Mouse (Mus musculus) forebrain, postnatal 0 days (tissue): ENCODE data around the gene Gm7694. TPM values are rescaled to one million over a fixed set of nuclear protein-coding genes. Genes with fewer than 3 reads are reported as not detected.

Experiments used
- ATAC-seq: fragments of 200-750 bp; cut with Nextera tagmentation; 2 replicates; pipeline ENCODE4 v1.8.0; 2017; ENCODE audit warnings: mild to moderate bottlenecking, moderate library complexity
- DNase-seq: peaks from one replicate; pipeline ENCODE4 v3.0.0-alpha.2; 2015
- H3K27ac ChIP-seq: fragments of 300-500 bp; sonication (generic); 2 replicates; pipeline ENCODE4 v1.5.1; 2014; ENCODE audit warnings: low read depth, mild to moderate bottlenecking, antibody characterized with exemption, low read length, moderate library complexity, mixed read lengths
- H3K27me3 ChIP-seq: fragments of 300-500 bp; sonication (generic); 2 replicates; pipeline ENCODE4 v1.6.1; 2014; ENCODE audit warnings: mild to moderate bottlenecking, low read length, mixed read lengths; ENCODE audit not compliant: insufficient read depth
- H3K36me3 ChIP-seq: fragments of 300-500 bp; sonication (generic); 2 replicates; pipeline ENCODE4 v1.6.1; 2014; ENCODE audit warnings: mild to moderate bottlenecking, moderate library complexity; ENCODE audit not compliant: insufficient read depth
- H3K4me1 ChIP-seq: fragments of 300-500 bp; sonication (generic); 2 replicates; pipeline ENCODE4 v1.6.1; 2014; ENCODE audit warnings: antibody characterized with exemption; ENCODE audit not compliant: insufficient read depth
- H3K4me2 ChIP-seq: fragments of 300-500 bp; sonication (generic); 2 replicates; pipeline ENCODE4 v1.6.1; 2014; ENCODE audit warnings: low read depth, mild to moderate bottlenecking, moderate library complexity
- H3K4me3 ChIP-seq: fragments of 300-500 bp; sonication (generic); 2 replicates; pipeline ENCODE4 v1.5.1; 2014; ENCODE audit warnings: low read depth, low read length, mixed read lengths
- H3K9ac ChIP-seq: fragments of 300-500 bp; sonication (generic); 2 replicates; pipeline ENCODE4 v1.6.1; 2014; ENCODE audit warnings: mild to moderate bottlenecking
- H3K9me3 ChIP-seq: fragments of 300-500 bp; sonication (generic); 2 replicates; pipeline ENCODE4 v1.6.1; 2016; ENCODE audit warnings: low read length
- CTCF ChIP-seq: sonication (generic); IDR thresholded peaks from 2 replicates; pipeline ENCODE4 v1.5.1; 2016; ENCODE audit warnings: antibody characterized with exemption, control low read depth, low read depth
- WGBS: fragments of 180-500 bp; shearing (Covaris S2); extraction: QIAGEN DNeasy Blood & Tissue Kit; methylation state at CpG from one replicate; pipeline ENCODE4 v1.1.7; 2014; 5-methylcytosine and 5-hydroxymethylcytosine counted together
- polyA plus RNA-seq: library from polyadenylated mRNA; unstranded; fragments of >200 nt; fragmentation: Nextera tagmentation; extraction: Ambion mirVana; gene quantifications from 2 replicates; pipeline ENCODE4 v1.2.1, GENCODE M21; 2015
- total RNA-seq: library from RNA; depleted of rRNA; stranded (reverse); fragments of >200 nt; gene quantifications from 2 replicates; pipeline ENCODE4 v1.2.3, GENCODE M21; 2014

Gm7694 gene
- total and polyA plus RNA-seq, 2 experiments from 2014 or later: 0.85 to 2.4 TPM

DNA sequence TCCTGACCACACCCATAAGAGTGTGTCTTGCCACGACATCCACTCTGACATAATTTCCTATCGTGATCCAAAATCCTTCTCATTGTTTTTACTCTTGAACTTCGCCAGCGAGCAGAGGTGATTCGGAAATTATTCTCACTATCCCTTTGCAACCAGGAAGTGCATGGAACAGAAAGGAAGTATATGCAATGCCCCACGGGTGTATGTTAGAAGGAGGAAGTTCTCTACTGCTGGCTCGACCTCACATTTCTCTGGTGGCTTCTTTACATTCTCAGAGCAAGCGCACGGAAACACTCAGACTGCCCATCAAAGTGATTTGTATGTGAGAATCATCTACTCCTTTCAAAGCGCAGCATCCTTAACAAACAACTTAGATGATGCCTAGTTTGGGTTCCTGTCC lies 1.1 kb downstream of the Gm7694 start:
- Histone ChIP-seq H3K4me3 (no peak overlapping the region), H3K4me1 (no peaks in the 10 kb centered on the region), H3K4me2 (no peak overlapping the region), H3K9ac (no peak overlapping the region), H3K27ac (no peak overlapping the region), H3K36me3 (no peaks in the 10 kb centered on the region), H3K9me3 (no peaks in the 10 kb centered on the region), H3K27me3 (no peaks in the 10 kb centered on the region)
- ATAC-seq (no peak), DNase-seq (no peak)
- no peak for TF ChIP-seq CTCF
- 93% methylated on average over 10 of the region's 10 CpGs for WGBS

- TF ChIP-seq CTCF: no peak
- Histone ChIP-seq H3K9ac (no peak overlapping the region), H3K9me3 (no peaks in the 10 kb centered on the region), H3K4me2 (no peak overlapping the region), H3K27me3 (no peaks in the 10 kb centered on the region), H3K27ac (no peak overlapping the region), H3K36me3 (no peaks in the 10 kb centered on the region), H3K4me1 (no peaks in the 10 kb centered on the region), H3K4me3 (no peak overlapping the region)
- no peak for ATAC-seq
- DNase-seq: no peak
- 81% methylated on average over 6 of the region's 6 CpGs for WGBS
Measured at GRCm38 (mm10) chr1:170303103-170303502, 3.0 kb downstream of the Gm7694 start.

GRCm38 (mm10) chr1:170302456-170302855 lies 3.7 kb downstream of the Gm7694 start:
- no peak overlapping the region for H3K4me3 ChIP-seq
- 86% methylated on average over 6 of the region's 6 CpGs for WGBS
- no peaks in the 10 kb centered on the region for H3K36me3 ChIP-seq
- no peaks in the 10 kb centered on the region for H3K27me3 ChIP-seq
- ATAC-seq (no peak), DNase-seq (no peak)
- H3K4me2 ChIP-seq: no peak overlapping the region
- H3K27ac ChIP-seq: no peak overlapping the region
- H3K9ac ChIP-seq: no peak overlapping the region
- H3K9me3 ChIP-seq: no peaks in the 10 kb centered on the region
- no peak for TF ChIP-seq CTCF
- H3K4me1 ChIP-seq: no peaks in the 10 kb centered on the region

DNA sequence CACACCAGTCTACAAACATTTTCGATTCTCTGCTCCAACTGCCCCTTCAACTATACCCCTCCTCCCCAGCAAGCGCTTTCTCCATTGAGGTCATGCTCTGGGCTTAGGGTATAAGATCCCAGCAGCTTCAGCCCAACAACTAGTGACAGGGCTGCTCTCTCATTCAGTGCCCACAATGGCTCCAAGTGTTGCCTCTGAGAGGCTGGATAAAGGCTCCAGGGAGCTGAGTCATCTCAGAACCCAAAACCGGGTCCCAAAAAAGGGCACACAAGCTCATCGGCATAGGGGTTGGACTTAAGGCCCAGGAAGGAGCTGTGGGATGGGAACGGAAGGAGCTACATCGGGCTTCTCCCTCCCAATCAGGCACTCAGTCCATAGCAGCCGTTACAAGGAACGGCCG lies 4.4 kb downstream of the Gm7694 start:
- H3K4me3 ChIP-seq: no peak overlapping the region
- H3K36me3 ChIP-seq: no peaks in the 10 kb centered on the region
- H3K27me3 ChIP-seq: no peaks in the 10 kb centered on the region
- H3K4me1 ChIP-seq: no peaks in the 10 kb centered on the region
- ATAC-seq (no peak), DNase-seq (no peak)
- H3K9ac ChIP-seq: no peak overlapping the region
- no peak overlapping the region for H3K27ac ChIP-seq
- no peak overlapping the region for H3K4me2 ChIP-seq
- 93% methylated on average over 9 of the region's 9 CpGs for WGBS
- no peak for TF ChIP-seq CTCF
- no peaks in the 10 kb centered on the region for H3K9me3 ChIP-seq

- Histone ChIP-seq H3K4me1 (no peaks in the 10 kb centered on the region), H3K4me2 (no peak overlapping the region), H3K4me3 (no peak overlapping the region), H3K9ac (no peak overlapping the region), H3K9me3 (no peaks in the 10 kb centered on the region), H3K27me3 (no peaks in the 10 kb centered on the region), H3K27ac (no peak overlapping the region), H3K36me3 (no peaks in the 10 kb centered on the region)
- DNase-seq: no peak
- ATAC-seq: no peak
- TF ChIP-seq CTCF: no peak
- WGBS: 86% methylated on average over 4 of the region's 4 CpGs
Measured at GRCm38 (mm10) chr1:170299496-170299895, 6.6 kb downstream of the Gm7694 start.

GRCm38 (mm10) chr1:170294786-170295570 lies 11.2 kb downstream of the Gm7694 start:
- DNase-seq (no peak), ATAC-seq (no peak)
- TF ChIP-seq CTCF: no peak
- no peak overlapping the region for H3K27ac ChIP-seq
- no peaks in the 10 kb centered on the region for H3K4me1 ChIP-seq
- no peak overlapping the region for H3K9ac ChIP-seq
- no peaks in the 10 kb centered on the region for H3K36me3 ChIP-seq
- H3K4me3 ChIP-seq: no peak overlapping the region
- H3K4me2 ChIP-seq: no peak overlapping the region
- WGBS: 63% methylated on average over 15 of the region's 15 CpGs
- H3K9me3 ChIP-seq: no peaks in the 10 kb centered on the region
- no peaks in the 10 kb centered on the region for H3K27me3 ChIP-seq

DNA sequence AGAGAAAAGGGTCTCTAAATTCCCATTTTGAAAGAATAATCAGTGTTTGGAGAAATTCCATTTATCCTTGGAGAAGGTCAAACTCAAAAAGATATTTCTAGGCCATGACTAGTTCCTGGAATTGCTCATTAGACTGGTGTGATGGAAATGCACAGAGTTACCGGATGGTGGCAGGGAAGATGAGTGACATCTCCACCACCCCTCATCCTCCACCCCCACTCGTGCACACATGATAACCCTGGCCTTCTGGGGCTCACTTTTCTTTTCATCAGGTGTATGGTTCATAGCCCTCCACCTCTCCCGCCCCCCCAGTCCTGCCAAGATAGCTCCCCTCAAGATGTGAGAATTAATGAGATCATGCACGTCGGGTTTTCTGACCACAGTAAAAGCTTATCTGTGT lies 12.9 kb downstream of the Gm7694 start:
- Histone ChIP-seq H3K4me3 (no peak overlapping the region), H3K4me2 (no peak overlapping the region), H3K36me3 (no peaks in the 10 kb centered on the region), H3K4me1 (no peaks in the 10 kb centered on the region), H3K27me3 (no peaks in the 10 kb centered on the region), H3K9ac (no peak overlapping the region), H3K9me3 (no peaks in the 10 kb centered on the region), H3K27ac (no peak overlapping the region)
- DNase-seq (no peak), ATAC-seq (no peak)
- no peak for TF ChIP-seq CTCF
- WGBS: 73% methylated on average over 5 of the region's 5 CpGs
